ENCODE assay signal across 10 mouse cellular contexts in genomic region chrX:48146262-48146661, GRCm38 (mm10). TPM values are rescaled to one million over a fixed set of nuclear protein-coding genes. Genes with fewer than 3 reads are reported as not detected.
DNase-seq lines count a peak whose midpoint lies in the region; TF ChIP-seq lines count a peak whose summit lies in the region.
"Had no signal": no experiment of that assay in that cellular context is flagged by ENCODE, and none has a peak within 500 bp of the region (broad histone marks: within the 10 kb centered on the region; RNA-seq: fewer than 3 reads in every experiment).

Gene Sash3, plus strand, starts transcription at chrX:48146436.

- intact Hi-C loops in left cerebral cortex, postnatal 10 days (cut with DNase I): no loop called here

- H3K4me3 ChIP-seq in layer of hippocampus, adult 2 months: no peak within 1 kb of the TSS; the same call in 1 of the 2 replicates
- H3K4me3 ChIP-seq: erythroblast, embryonic 14.5 days had no signal

- TF ChIP-seq CTCF in layer of hippocampus, adult 2 months (conservative IDR thresholded peaks at IDR 0.05): no peak

- H3K27ac ChIP-seq in layer of hippocampus, adult 2 months: no peak within 1 kb of the TSS

- peak; percentile 60 for DNase-seq in layer of hippocampus, adult 9-11 months
- no peak for DNase-seq in layer of hippocampus, adult 2 months (ENCODE audit: low spot score in 2 of 2)
- DNase-seq in liver: peak; percentile 43
- DNase-seq in naive thymus-derived CD4-positive, alpha-beta T cell, adult 2 months (ENCODE audit: low read depth): peak; percentile 80
- DNase-seq in thymus, postnatal 25 days: peak; percentile 77
- DNase-seq in left cerebral cortex, postnatal 10 days (ENCODE audit: extremely low spot score in 1 of 2, low spot score in 2 of 2): no peak
- DNase-seq in frontal cortex, postnatal 36 days (ENCODE audit: low spot score in 2 of 2): no peak
- no peak for DNase-seq in embryo, embryonic 10.5 days (ENCODE audit: low spot score)
- DNase-seq: midbrain, embryonic 14.5 days had no signal

RNA-seq across cellular contexts. Expression of gene Sash3, which starts in this region (rescaled TPM):
- total RNA-seq in layer of hippocampus, adult 2 months (2021): 1 to 10 TPM; 1.5 to 1.8 TPM
- total RNA-seq in left cerebral cortex, postnatal 10 days (2021): 1 to 10 TPM; 1.6 to 1.8 TPM

Comparison
In these comparisons a context has a peak if more than half of its experiments do, and no peak if none do; other contexts are left out.
1. DNase-seq: peak in layer of hippocampus, adult 9-11 months (single experiment), liver (single experiment), naive thymus-derived CD4-positive, alpha-beta T cell, adult 2 months (single experiment) and thymus, postnatal 25 days (single experiment); none in layer of hippocampus, adult 2 months (0 of 2), left cerebral cortex, postnatal 10 days (0 of 2), frontal cortex, postnatal 36 days (0 of 2) and embryo, embryonic 10.5 days (single experiment).